In the genomic region with DNA sequence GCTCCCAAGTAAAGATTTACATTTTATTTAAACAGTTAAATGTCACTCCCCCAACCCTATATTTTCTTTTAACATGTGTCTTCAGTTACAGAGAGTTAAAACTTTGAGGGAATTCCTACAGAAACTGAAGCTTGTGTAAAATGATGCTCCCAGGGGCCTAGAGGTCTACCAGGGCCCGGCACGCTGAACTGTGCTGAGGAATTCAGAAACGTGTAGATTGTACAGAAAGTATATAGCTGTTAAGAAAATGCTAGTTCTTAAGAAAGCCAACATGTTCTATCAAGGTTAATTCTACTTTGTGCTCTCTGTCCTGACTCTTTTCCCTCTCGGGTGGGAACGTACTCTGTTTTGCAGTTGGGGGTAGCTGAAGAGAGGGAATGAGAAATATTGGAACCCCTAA, we compare ENCODE assay signal across 21 mouse cellular contexts. TPM values are rescaled to one million over a fixed set of nuclear protein-coding genes. Genes with fewer than 3 reads are reported as not detected.
DNase-seq lines count a peak whose midpoint lies in the region; ATAC-seq lines count a peak whose summit lies in the region.
"Had no signal": no experiment of that assay in that cellular context is flagged by ENCODE, and none has a peak within 500 bp of the region (broad histone marks: within the 10 kb centered on the region; RNA-seq: fewer than 3 reads in every experiment).

No protein-coding gene starts in this region.

- H3K9ac ChIP-seq in embryonic facial prominence, embryonic 11.5 days (replicated peaks; ENCODE audit: low read length) = no peak overlapping the region
- no peak overlapping the region for H3K9ac ChIP-seq in limb, embryonic 13.5 days
- H3K9ac ChIP-seq: forebrain, embryonic 13.5 days; forebrain, postnatal 0 days; heart, embryonic 13.5 days; hindbrain, embryonic 15.5 days had no signal

- no peaks in the 10 kb centered on the region for H3K27me3 ChIP-seq in embryonic facial prominence, embryonic 10.5 days (replicated peaks; ENCODE audit: low read depth, poor library complexity, severe bottlenecking)
- no peaks in the 10 kb centered on the region for H3K27me3 ChIP-seq in embryonic facial prominence, embryonic 11.5 days (ENCODE audit: control insufficient read depth, insufficient read depth, low read length)
- no peaks in the 10 kb centered on the region for H3K27me3 ChIP-seq in limb, embryonic 13.5 days
- H3K27me3 ChIP-seq: forebrain, embryonic 13.5 days; heart, embryonic 13.5 days; hindbrain, embryonic 15.5 days had no signal

- peak; percentile 51 for DNase-seq in heart, adult 11 months
- DNase-seq in heart, postnatal 4 days = no peak
- DNase-seq in embryonic facial prominence, embryonic 10.5 days (ENCODE audit: low spot score) = peak; percentile 45
- peak; percentile 75 for DNase-seq in embryonic facial prominence, embryonic 11.5 days (ENCODE audit: low spot score)
- no peak for DNase-seq in cerebellum, adult 18-20 months
- DNase-seq in left cerebral cortex, postnatal 36 days (ENCODE audit: low spot score in 2 of 2) = no peak
- DNase-seq: adrenal gland, adult 2 months; adrenal gland, postnatal 36 days; cerebellum, adult 8-10 months; cerebellum, postnatal 14 days; forebrain, postnatal 0 days; gastrocnemius, postnatal 14 days; heart, postnatal 36 days; kidney, adult 8-10 months had no signal

- H3K27ac ChIP-seq in embryonic facial prominence, embryonic 10.5 days (replicated peaks) = peak overlapping the region; percentile 37; the same call in 1 of the 2 replicates
- peak overlapping the region; percentile 47 for H3K27ac ChIP-seq in embryonic facial prominence, embryonic 11.5 days (replicated peaks; ENCODE audit: low read depth, low read length)
- no peak overlapping the region for H3K27ac ChIP-seq in limb, embryonic 13.5 days
- H3K27ac ChIP-seq: forebrain, embryonic 13.5 days; heart, embryonic 13.5 days; hindbrain, embryonic 15.5 days had no signal

- no peaks in the 10 kb centered on the region for H3K36me3 ChIP-seq in embryonic facial prominence, embryonic 10.5 days (replicated peaks)
- H3K36me3 ChIP-seq in embryonic facial prominence, embryonic 11.5 days (replicated peaks; ENCODE audit: control insufficient read depth, insufficient read depth, low read depth, low read length) = no peaks in the 10 kb centered on the region
- no peaks in the 10 kb centered on the region for H3K36me3 ChIP-seq in limb, embryonic 13.5 days
- H3K36me3 ChIP-seq: heart, embryonic 13.5 days; hindbrain, embryonic 15.5 days had no signal

- peaks cover 28% of the 10 kb centered on the region for H3K4me1 ChIP-seq in embryonic facial prominence, embryonic 10.5 days
- H3K4me1 ChIP-seq in embryonic facial prominence, embryonic 11.5 days (ENCODE audit: control insufficient read depth, insufficient read depth, low read length) = peaks cover 2% of the 10 kb centered on the region; the same call in 1 of the 2 replicates
- H3K4me1 ChIP-seq in limb, embryonic 13.5 days = peaks cover 27% of the 10 kb centered on the region
- H3K4me1 ChIP-seq: heart, embryonic 13.5 days had no signal

- ATAC-seq in embryonic facial prominence, embryonic 11.5 days (replicated peaks; ENCODE audit: insufficient number of reproducible peaks, low FRiP score, low TSS enrichment, low read depth) = no peak
- peak; percentile 54; the same call in 1 of the 2 replicates for ATAC-seq in limb, embryonic 13.5 days (ENCODE audit: low FRiP score, low read depth)
- ATAC-seq: forebrain, embryonic 13.5 days; forebrain, postnatal 0 days; inflammation-experienced regulatory T-cells, adult 6 months; intestine, postnatal 0 days had no signal

- H3K4me2 ChIP-seq in embryonic facial prominence, embryonic 11.5 days (ENCODE audit: low read depth, low read length) = no peak overlapping the region
- no peak overlapping the region for H3K4me2 ChIP-seq in limb, embryonic 13.5 days (replicated peaks)
- H3K4me2 ChIP-seq: forebrain, embryonic 13.5 days; heart, embryonic 13.5 days; hindbrain, embryonic 15.5 days had no signal

- intact Hi-C loops in left cerebral cortex, postnatal 36 days (cut with DNase I) = no loop called here

- WGBS in embryonic facial prominence, embryonic 10.5 days = 55% methylated on average over 5 of the region's 5 CpGs
- WGBS in embryonic facial prominence, embryonic 11.5 days = 34% methylated on average over 5 of the region's 5 CpGs
- 41% methylated on average over 5 of the region's 5 CpGs for WGBS in limb, embryonic 13.5 days

- H3K9me3 ChIP-seq in embryonic facial prominence, embryonic 10.5 days = no peaks in the 10 kb centered on the region
- no peaks in the 10 kb centered on the region for H3K9me3 ChIP-seq in embryonic facial prominence, embryonic 11.5 days (replicated peaks; ENCODE audit: control insufficient read depth, low read length)
- H3K9me3 ChIP-seq in limb, embryonic 13.5 days = no peaks in the 10 kb centered on the region
- H3K9me3 ChIP-seq: forebrain, embryonic 13.5 days; heart, embryonic 13.5 days; hindbrain, embryonic 15.5 days had no signal

- no peak overlapping the region for H3K4me3 ChIP-seq in embryonic facial prominence, embryonic 10.5 days
- H3K4me3 ChIP-seq in embryonic facial prominence, embryonic 11.5 days (ENCODE audit: low read depth, low read length) = no peak overlapping the region
- no peak overlapping the region for H3K4me3 ChIP-seq in limb, embryonic 13.5 days
- H3K4me3 ChIP-seq: forebrain, embryonic 13.5 days; heart, embryonic 13.5 days; hindbrain, embryonic 15.5 days had no signal

RNA-seq across cellular contexts. Expression of gene Lypd6, which starts 57.1 kb away (rescaled TPM):
- total RNA-seq in heart, postnatal 4 days (2021) = under 1 TPM; 0.67 to 0.90 TPM
- polyA plus RNA-seq in embryonic facial prominence, embryonic 10.5 days (2016; fragmentation: Nextera tagmentation; extraction: Ambion mirVana) = 7.0 and 8.7 TPM in 2 replicates
- polyA plus RNA-seq in embryonic facial prominence, embryonic 11.5 days (2014; fragmentation: Nextera tagmentation; extraction: Ambion mirVana) = 12.0 and 13.9 TPM in 2 replicates
- 11.0 and 12.2 TPM in 2 replicates for polyA plus RNA-seq in limb, embryonic 13.5 days (2015; fragmentation: Nextera tagmentation; extraction: Ambion mirVana)
- 10 to 100 TPM; 19.1 to 24.1 TPM for total RNA-seq in left cerebral cortex, postnatal 36 days (2021)
- total RNA-seq: common myeloid progenitor, adult 5-6 weeks had no signal
- polyA plus RNA-seq: inflammation-experienced regulatory T-cells, adult 6 months had no signal

Comparison
In these comparisons a context has a peak if more than half of its experiments do, and no peak if none do; other contexts are left out.
1. DNase-seq: peak in heart, adult 11 months (single experiment), embryonic facial prominence, embryonic 10.5 days (single experiment) and embryonic facial prominence, embryonic 11.5 days (single experiment); none in heart, postnatal 4 days (single experiment), cerebellum, adult 18-20 months (0 of 2) and left cerebral cortex, postnatal 36 days (0 of 2).